Mouse (Mus musculus) liver, embryonic 13.5 days (tissue): ENCODE results near the gene Zfp663. TPM values are rescaled to one million over a fixed set of nuclear protein-coding genes. Genes with fewer than 3 reads are reported as not detected.

Experiments used
- ATAC-seq: fragments of 200-750 bp; cut with Nextera tagmentation; 2 replicates; pipeline ENCODE4 v1.8.0; 2017; ENCODE audit warnings: low read depth, mild to moderate bottlenecking, moderate number of reproducible peaks, moderate library complexity
- DNase-seq: peaks from one replicate; pipeline ENCODE4 v3.0.0; 2022
- H3K27ac ChIP-seq: fragments of 300-500 bp; sonication (generic); 2 replicates; pipeline ENCODE4 v1.5.1; 2015; ENCODE audit warnings: moderate library complexity, mild to moderate bottlenecking, inconsistent platforms
- H3K27me3 ChIP-seq: fragments of 300-500 bp; sonication (generic); 2 replicates; pipeline ENCODE4 v1.6.1; 2015; ENCODE audit warnings: mild to moderate bottlenecking, inconsistent platforms
- H3K36me3 ChIP-seq: fragments of 300-500 bp; sonication (generic); 2 replicates; pipeline ENCODE4 v1.6.1; 2015; ENCODE audit warnings: mild to moderate bottlenecking, inconsistent platforms
- H3K4me1 ChIP-seq: fragments of 300-500 bp; sonication (generic); replicated peaks from 2 replicates; pipeline ENCODE4 v1.6.1; 2015; ENCODE audit warnings: inconsistent platforms
- H3K4me2 ChIP-seq: fragments of 300-500 bp; sonication (generic); 2 replicates; pipeline ENCODE4 v1.6.1; 2015; ENCODE audit warnings: inconsistent platforms, mild to moderate bottlenecking, moderate library complexity
- H3K4me3 ChIP-seq: fragments of 300-500 bp; sonication (generic); replicated peaks from 2 replicates; pipeline ENCODE4 v1.5.1; 2015; ENCODE audit warnings: mild to moderate bottlenecking, inconsistent platforms
- H3K9ac ChIP-seq: fragments of 300-500 bp; sonication (generic); 2 replicates; pipeline ENCODE4 v1.6.1; 2015; ENCODE audit warnings: mild to moderate bottlenecking, inconsistent platforms
- H3K9me3 ChIP-seq: fragments of 300-500 bp; sonication (generic); replicated peaks from 2 replicates; pipeline ENCODE4 v1.6.1; 2016; ENCODE audit warnings: inconsistent platforms
- WGBS: fragments of 180-500 bp; shearing (Covaris S2); methylation state at CpG from one replicate; pipeline ENCODE4 v1.1.7; 2015; ENCODE audit not compliant: insufficient replicate concordance; 5-methylcytosine and 5-hydroxymethylcytosine counted together
- polyA plus RNA-seq: library from polyadenylated mRNA; unstranded; fragments of >200 nt; fragmentation: Nextera tagmentation; extraction: Ambion mirVana; gene quantifications from 2 replicates; pipeline ENCODE4 v1.2.1, GENCODE M21; 2015

Zfp663 gene
- polyA plus RNA-seq: 0.05 and 0.07 TPM in 2 replicates

- Histone ChIP-seq H3K4me1 (peaks cover 10% of the 10 kb centered on the region), H3K4me3 (peak within 1 kb of the TSS; percentile 19), H3K9me3 (no peaks in the 10 kb centered on the region), H3K36me3 (no peaks in the 10 kb centered on the region), H3K27ac (no peak within 1 kb of the TSS), H3K27me3 (peaks cover 34% of the 10 kb centered on the region), H3K9ac (no peak within 1 kb of the TSS), H3K4me2 (peak within 1 kb of the TSS; percentile 35)
- WGBS: 4% methylated on average over 27 of the region's 27 CpGs
- no peak for ATAC-seq
- no peak for DNase-seq
These were observed at the start of gene Zfp663 for GRCm38 (mm10) chr2:165368496-165368895. Gene Zfp663, minus strand, starts transcription at chr2:165368729.

- DNase-seq (no peak), ATAC-seq (peak; percentile 52)
- Histone ChIP-seq H3K9me3 (no peaks in the 10 kb centered on the region), H3K9ac (no peak overlapping the region), H3K4me2 (no peak overlapping the region), H3K4me1 (peaks cover 27% of the 10 kb centered on the region), H3K27me3 (no peaks in the 10 kb centered on the region), H3K4me3 (no peak overlapping the region), H3K36me3 (no peaks in the 10 kb centered on the region), H3K27ac (peak overlapping the region; percentile 55; the same call in 1 of the 2 replicates)
- 66% methylated on average over 7 of the region's 7 CpGs for WGBS
These were observed 48.8 kb upstream of the Zfp663 start for GRCm38 (mm10) chr2:165417291-165417690.

GRCm38 (mm10) chr2:165415795-165416194, 47.3 kb upstream of the Zfp663 start:
- no peaks in the 10 kb centered on the region for H3K27me3 ChIP-seq
- no peak overlapping the region for H3K27ac ChIP-seq
- H3K4me2 ChIP-seq: no peak overlapping the region
- 58% methylated on average over 6 of the region's 6 CpGs for WGBS
- DNase-seq: no peak
- H3K9ac ChIP-seq: no peak overlapping the region
- no peak for ATAC-seq
- H3K4me1 ChIP-seq: peaks cover 27% of the 10 kb centered on the region
- H3K36me3 ChIP-seq: no peaks in the 10 kb centered on the region
- no peak overlapping the region for H3K4me3 ChIP-seq
- H3K9me3 ChIP-seq: no peaks in the 10 kb centered on the region

GRCm38 (mm10) chr2:165415141-165415721, 46.7 kb upstream of the Zfp663 start:
- ATAC-seq: peak; percentile 52; the same call in 1 of the 2 replicates
- Histone ChIP-seq H3K4me1 (peaks cover 27% of the 10 kb centered on the region), H3K9ac (no peak overlapping the region), H3K27me3 (no peaks in the 10 kb centered on the region), H3K4me2 (no peak overlapping the region), H3K9me3 (no peaks in the 10 kb centered on the region), H3K36me3 (no peaks in the 10 kb centered on the region), H3K4me3 (no peak overlapping the region), H3K27ac (0 out of 2 replicates have a peak overlapping the region, but pooled peaks have one; percentile 23)
- 42% methylated on average over 11 of the region's 11 CpGs for WGBS
- no peak for DNase-seq

- WGBS: 49% methylated on average over 5 of the region's 5 CpGs
- H3K27ac ChIP-seq: no peak overlapping the region
- H3K4me2 ChIP-seq: no peak overlapping the region
- no peak for DNase-seq
- no peak overlapping the region for H3K4me3 ChIP-seq
- no peaks in the 10 kb centered on the region for H3K27me3 ChIP-seq
- peaks cover 27% of the 10 kb centered on the region for H3K4me1 ChIP-seq
- H3K36me3 ChIP-seq: no peaks in the 10 kb centered on the region
- ATAC-seq: no peak
- no peak overlapping the region for H3K9ac ChIP-seq
- H3K9me3 ChIP-seq: no peaks in the 10 kb centered on the region
These were observed 45.8 kb upstream of the Zfp663 start for GRCm38 (mm10) chr2:165414321-165414720.

- H3K4me1 ChIP-seq: peaks cover 27% of the 10 kb centered on the region
- H3K4me3 ChIP-seq: no peak overlapping the region
- DNase-seq: no peak
- WGBS: 29% methylated on average over 3 of the region's 3 CpGs
- no peak overlapping the region for H3K9ac ChIP-seq
- H3K27ac ChIP-seq: no peak overlapping the region
- ATAC-seq: no peak
- no peaks in the 10 kb centered on the region for H3K9me3 ChIP-seq
- H3K36me3 ChIP-seq: no peaks in the 10 kb centered on the region
- H3K4me2 ChIP-seq: no peak overlapping the region
- H3K27me3 ChIP-seq: no peaks in the 10 kb centered on the region
These were observed 45.4 kb upstream of the Zfp663 start for GRCm38 (mm10) chr2:165413884-165414283.

- DNase-seq (peak; percentile 19), ATAC-seq (no peak)
- Histone ChIP-seq H3K27ac (no peak overlapping the region), H3K4me2 (no peak overlapping the region), H3K4me3 (no peak overlapping the region), H3K9ac (no peak overlapping the region), H3K4me1 (peaks cover 37% of the 10 kb centered on the region), H3K36me3 (no peaks in the 10 kb centered on the region), H3K27me3 (no peaks in the 10 kb centered on the region), H3K9me3 (no peaks in the 10 kb centered on the region)
- 41% methylated on average over 10 of the region's 10 CpGs for WGBS
These were observed 39.3 kb upstream of the Zfp663 start for GRCm38 (mm10) chr2:165407700-165408301.

- Histone ChIP-seq H3K9me3 (no peaks in the 10 kb centered on the region), H3K4me2 (no peak overlapping the region), H3K4me1 (peaks cover 48% of the 10 kb centered on the region), H3K4me3 (no peak overlapping the region), H3K27ac (peak overlapping the region; percentile 75), H3K36me3 (no peaks in the 10 kb centered on the region), H3K9ac (no peak overlapping the region), H3K27me3 (no peaks in the 10 kb centered on the region)
- 10% methylated on average over 6 of the region's 6 CpGs for WGBS
- peak; percentile 20; the same call in 1 of the 2 replicates for ATAC-seq
- DNase-seq: no peak
These were observed 36.8 kb upstream of the Zfp663 start for GRCm38 (mm10) chr2:165405351-165405750.

- Histone ChIP-seq H3K27ac (peak overlapping the region; percentile 75), H3K9me3 (no peaks in the 10 kb centered on the region), H3K9ac (no peak overlapping the region), H3K4me2 (no peak overlapping the region), H3K4me3 (no peak overlapping the region), H3K36me3 (no peaks in the 10 kb centered on the region), H3K27me3 (no peaks in the 10 kb centered on the region), H3K4me1 (peaks cover 49% of the 10 kb centered on the region)
- DNase-seq: no peak
- 23% methylated on average over 9 of the region's 9 CpGs for WGBS
- ATAC-seq: peak; percentile 75
These were observed 36.4 kb upstream of the Zfp663 start for GRCm38 (mm10) chr2:165404951-165405350.

GRCm38 (mm10) chr2:165398164-165398785, 29.7 kb upstream of the Zfp663 start:
- Histone ChIP-seq H3K4me3 (no peak overlapping the region), H3K4me1 (peaks cover 25% of the 10 kb centered on the region), H3K4me2 (no peak overlapping the region), H3K27me3 (no peaks in the 10 kb centered on the region), H3K9me3 (no peaks in the 10 kb centered on the region), H3K9ac (no peak overlapping the region), H3K27ac (no peak overlapping the region), H3K36me3 (no peaks in the 10 kb centered on the region)
- 60% methylated on average over 15 of the region's 15 CpGs for WGBS
- DNase-seq (no peak), ATAC-seq (no peak)

- WGBS: 76% methylated on average over 23 of the region's 23 CpGs
- DNase-seq (no peak), ATAC-seq (no peak)
- H3K9ac ChIP-seq: no peak overlapping the region
- H3K9me3 ChIP-seq: no peaks in the 10 kb centered on the region
- no peak overlapping the region for H3K4me2 ChIP-seq
- H3K4me3 ChIP-seq: no peak overlapping the region
- H3K36me3 ChIP-seq: no peaks in the 10 kb centered on the region
- no peak overlapping the region for H3K27ac ChIP-seq
- no peaks in the 10 kb centered on the region for H3K27me3 ChIP-seq
- H3K4me1 ChIP-seq: peaks cover 20% of the 10 kb centered on the region
These were observed 29.1 kb upstream of the Zfp663 start for GRCm38 (mm10) chr2:165397502-165398163.
